Mouse (Mus musculus): ENCODE data around the gene Hexim2. TPM values are rescaled to one million over a fixed set of nuclear protein-coding genes. Genes with fewer than 3 reads are reported as not detected.

Hexim2 gene
- polyA plus RNA-seq, 1 experiment = 12.5 TPM

DNA sequence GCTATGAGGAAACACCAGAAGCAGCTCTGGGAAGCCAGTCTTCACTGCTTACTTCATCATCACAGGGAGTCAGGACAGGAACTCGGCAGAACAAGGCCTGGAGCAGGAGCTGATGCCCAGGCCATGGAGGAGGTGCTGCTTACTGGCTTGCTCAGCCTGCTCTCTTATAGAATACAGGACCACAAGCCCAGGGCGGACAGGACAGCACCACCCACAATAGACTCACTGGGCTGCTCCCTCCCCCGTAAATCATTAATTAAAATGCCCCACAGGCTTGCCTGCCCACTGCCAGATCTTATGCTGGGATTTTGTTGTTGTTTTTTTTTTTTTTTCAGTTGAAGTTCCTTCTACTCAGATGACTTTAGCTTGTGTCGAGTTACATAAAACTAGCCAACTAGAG lies 15.5 kb downstream of the Hexim2 start:
- TF ChIP-seq GATA1 (IDR thresholded peaks at IDR 0.05; ENCODE audit: low read length) = no peak

DNA sequence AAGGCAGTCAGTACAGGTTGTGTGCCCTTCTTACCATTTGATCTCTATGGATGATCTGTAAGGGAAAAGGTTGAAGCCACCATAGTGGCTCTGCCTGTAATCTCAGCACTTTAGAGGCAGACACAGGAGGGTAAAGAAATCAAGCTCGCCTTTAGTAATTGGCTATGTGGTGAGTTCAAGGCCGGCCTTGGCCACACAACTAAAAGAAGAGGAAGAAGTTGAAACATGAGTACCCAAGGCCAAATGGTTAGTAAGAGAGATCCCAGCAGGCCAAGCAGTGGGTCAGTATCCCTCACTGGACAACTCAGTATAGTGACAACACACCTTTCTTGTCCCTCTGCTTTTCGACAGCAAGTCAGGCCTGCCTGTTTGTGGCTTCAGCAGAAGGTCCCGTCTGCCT lies 17.5 kb downstream of the Hexim2 start:
- no peak for TF ChIP-seq GATA1 (IDR thresholded peaks at IDR 0.05; ENCODE audit: low read length)

DNA sequence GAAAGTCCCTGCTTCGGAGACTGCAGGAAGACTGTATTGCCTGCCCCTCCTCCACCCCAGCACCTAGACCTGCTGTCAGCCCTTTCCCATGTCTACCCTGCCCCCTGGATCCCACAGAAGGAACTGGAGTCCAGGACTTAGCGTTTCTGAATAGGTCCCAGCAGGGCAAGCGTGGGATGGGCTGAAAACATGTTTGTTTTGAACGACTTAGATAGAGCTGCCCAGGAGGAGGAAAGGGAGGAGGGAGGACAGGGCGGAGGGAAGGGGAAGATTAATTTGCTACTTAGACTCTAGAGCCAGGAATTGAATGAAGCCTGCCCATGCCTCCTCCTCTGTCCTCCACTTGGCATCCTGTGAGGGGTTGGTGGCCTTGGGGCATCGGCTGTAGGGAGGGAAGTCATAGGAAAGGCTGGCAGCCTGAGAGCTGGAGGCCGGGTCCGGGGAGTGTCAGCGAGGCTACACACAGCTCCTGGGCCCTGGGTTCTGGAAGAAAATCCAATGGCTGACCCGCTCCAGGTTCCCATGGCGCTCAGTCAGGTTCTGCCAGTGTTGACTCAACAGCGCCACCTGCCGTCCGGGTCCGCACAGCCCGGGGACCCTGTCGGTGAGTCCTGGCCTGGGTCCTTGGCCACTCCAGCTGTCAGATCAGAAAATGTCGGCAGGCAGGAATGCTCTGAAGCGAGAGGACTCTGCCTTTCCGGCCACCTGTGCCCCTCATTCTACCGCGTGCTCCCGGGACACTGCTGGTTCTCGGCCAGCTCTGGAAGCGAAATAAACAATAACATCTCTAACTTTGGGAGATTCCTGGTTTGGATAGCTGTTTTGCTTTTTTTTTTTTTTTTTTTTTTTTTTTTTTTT lies 26.6 kb downstream of the Hexim2 start:
- TF ChIP-seq GATA1 (IDR thresholded peaks at IDR 0.05; ENCODE audit: low read length) = no peak

DNA sequence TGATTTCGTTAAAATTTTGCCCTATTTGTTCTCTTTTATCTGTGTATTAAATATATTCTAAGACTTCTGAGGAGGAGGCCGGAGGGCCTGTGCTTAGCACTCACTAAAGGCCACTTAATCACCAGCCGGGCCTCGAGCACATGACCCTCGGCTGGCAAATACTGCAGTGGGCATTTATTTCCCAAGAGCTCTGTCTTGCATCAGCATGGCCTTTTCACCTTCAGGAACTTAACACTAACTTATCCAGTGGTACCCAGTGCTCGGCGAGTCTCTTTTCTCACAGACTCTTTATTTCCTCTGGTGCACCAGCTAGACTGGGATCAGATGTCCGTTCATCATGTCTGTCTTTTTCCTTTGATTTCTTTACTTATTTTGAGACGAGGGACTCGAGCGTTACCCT lies 28.5 kb downstream of the Hexim2 start:
- no peak for TF ChIP-seq GATA1 (IDR thresholded peaks at IDR 0.05; ENCODE audit: low read length)

DNA sequence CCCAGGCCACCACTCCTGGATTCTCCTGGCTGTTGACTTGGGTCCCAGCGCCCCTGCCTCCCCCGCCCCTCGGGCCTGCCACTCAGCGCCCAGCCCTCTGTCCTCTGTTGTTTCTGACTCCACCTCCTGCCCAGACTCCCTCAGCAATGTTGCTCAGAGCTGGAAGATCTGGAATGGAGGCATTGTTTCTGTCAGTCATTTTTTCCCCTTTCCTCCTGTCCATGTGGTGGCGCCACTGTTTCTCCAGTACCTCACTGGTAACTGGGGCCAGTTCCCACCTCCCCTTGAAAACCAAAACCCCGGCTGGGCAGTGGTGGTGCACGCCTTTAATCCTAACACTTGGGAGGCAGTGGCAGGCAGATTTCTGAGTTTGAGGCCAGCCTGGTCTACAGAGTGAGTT lies 29.2 kb downstream of the Hexim2 start:
- TF ChIP-seq GATA1 (IDR thresholded peaks at IDR 0.05; ENCODE audit: low read length) = no peak

DNA sequence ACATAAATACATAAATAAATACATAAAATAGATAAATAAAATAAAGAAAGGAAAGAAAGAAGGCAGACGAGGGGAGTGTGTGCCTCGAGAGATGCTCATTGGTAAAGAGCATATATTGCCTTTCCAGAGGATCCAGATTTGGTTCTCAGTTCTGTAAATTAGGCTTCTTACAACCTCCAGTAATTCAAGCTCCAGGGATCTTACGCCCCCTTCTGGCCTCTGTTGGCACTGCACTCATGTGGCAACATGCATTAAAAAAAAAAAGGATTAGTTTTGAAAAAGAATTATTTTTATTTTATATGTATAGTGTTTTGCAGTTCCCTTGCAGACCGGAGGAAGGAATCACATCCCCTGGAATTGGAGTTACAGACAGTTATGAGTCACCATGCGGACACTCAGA lies 29.9 kb downstream of the Hexim2 start:
- TF ChIP-seq GATA1 (IDR thresholded peaks at IDR 0.05; ENCODE audit: low read length) = no peak

DNA sequence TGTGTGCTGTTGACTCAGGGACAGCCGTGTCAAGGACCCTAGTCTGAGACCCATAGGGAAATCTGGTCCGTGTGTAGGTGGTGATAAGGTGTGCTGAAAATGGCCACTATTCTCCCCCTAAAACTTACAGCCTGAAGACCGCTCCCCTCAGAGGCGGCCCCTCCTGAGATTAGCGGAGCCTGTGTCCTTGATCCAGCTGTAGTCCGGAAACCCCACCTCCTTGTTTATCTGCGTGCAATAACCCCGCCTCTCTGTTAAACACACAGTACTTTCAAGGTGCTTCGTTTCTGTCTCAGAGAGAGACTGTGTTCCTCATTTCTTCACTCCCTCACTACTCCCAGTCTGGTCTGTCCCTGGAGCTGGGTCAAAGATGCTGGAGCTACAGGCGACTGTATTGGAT lies 32.2 kb downstream of the Hexim2 start:
- no peak for TF ChIP-seq GATA1 (IDR thresholded peaks at IDR 0.05; ENCODE audit: low read length)

DNA sequence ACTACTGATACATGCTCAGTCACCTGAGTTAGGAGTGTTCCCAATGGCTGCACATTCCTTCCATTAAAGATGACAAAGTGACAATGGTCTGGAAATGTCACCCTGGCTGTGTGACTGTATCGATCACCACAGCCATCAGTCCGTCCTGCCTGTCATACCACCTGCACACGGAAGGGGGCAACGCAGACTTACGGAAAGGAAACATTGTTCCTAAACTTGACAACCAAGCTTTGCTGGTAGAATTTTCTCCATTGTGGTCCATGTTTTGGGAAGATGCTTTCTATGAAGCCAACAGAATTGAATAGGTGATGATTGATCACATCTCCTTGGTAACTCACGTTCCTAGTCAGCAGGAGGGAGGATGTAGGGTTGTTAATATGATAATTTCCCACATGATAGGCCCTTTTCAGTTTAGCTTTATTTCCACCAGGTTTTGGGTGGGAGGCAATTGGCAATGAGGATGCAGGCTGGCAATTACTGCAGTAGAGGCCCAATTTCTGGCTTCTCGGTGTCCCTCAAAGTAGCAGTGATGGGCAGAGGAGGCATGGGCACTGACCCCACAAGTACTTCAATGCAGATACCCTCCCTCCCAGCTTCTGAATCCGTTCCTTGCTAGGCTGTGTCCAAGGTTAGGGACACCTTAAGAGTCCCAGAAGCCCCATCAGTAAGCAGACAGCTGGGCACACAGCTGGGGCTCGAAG lies 36.6 kb downstream of the Hexim2 start:
- TF ChIP-seq GATA1 (IDR thresholded peaks at IDR 0.05; ENCODE audit: low read length) = no peak

DNA sequence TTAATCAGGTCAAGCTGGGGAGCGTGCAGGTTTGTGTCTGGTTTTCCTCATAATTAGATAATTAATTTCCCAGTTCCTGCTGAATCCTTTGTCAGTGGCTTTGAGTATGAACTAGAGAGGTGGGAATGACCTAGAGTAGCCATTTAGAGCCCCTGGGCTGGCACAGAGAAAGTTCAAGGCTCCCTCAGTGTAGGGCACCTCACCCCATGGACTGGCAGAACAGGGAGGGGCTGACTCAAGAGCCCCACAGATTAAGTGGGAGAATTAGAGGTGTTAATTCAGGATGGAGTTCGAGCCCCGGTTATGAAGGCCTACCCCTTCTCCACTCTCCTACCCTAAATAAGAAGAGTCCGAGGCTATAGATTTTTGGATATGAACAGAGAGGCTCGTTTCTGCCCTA lies 37.4 kb downstream of the Hexim2 start:
- no peak for TF ChIP-seq GATA1 (IDR thresholded peaks at IDR 0.05; ENCODE audit: low read length)

DNA sequence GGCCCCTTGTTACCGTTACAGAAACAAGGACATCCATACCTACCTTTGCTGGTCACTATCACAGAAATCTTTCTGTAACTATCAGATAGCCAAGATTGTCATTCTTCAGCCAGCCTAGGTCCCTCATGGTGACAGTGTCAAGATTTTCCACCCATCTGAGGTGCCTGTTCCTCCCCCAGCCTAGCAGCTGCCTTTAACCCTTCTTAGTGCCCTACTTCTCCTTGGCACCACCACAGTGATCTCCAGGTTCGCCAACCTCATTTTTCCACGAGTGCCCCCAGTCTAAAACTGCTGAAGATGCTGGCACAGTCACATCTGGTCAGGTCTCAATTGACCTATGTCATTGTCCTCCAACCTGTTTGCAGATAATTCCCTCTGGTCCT lies 37.9 kb downstream of the Hexim2 start:
- TF ChIP-seq GATA1 (IDR thresholded peaks at IDR 0.05; ENCODE audit: low read length) = no peak

DNA sequence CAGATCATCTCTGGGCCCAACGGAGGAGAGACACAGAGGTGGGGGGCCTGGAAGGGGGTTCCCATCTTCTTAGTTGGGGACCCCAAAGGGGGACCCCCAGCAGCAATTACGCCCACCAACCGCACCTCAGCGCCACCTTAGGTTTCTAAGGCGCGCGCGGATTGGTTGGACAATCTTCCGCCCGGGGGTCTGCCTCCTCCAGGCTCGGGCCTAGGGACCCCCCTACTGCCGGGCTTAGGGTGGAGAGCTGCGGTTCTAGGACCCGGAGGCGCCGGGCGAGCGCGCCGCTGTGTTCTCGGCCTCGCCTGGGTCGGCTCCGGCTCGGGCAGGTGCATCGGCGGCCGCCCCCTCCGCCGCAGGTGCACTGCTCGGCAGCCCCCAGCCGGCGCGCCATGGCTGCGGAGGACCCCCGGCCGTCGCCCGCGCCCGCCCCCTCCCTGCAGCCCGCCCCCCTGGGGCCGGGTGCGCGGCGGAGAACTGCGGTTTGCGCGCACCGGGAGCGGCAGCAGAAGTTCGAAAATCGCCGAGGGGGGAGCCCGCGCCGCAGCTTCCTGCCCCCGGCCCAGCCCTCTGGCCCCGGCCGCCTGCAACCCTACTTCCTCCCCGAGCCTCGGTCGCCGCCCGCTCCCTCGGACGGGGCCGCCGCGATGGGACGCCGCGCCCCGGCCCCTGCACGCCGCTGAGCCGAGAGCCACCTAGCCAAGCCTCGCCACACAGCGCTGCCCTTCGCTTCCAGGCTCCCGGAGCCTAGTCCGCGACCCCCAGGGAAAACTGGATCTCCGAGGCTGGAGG lies 38.5 kb downstream of the Hexim2 start, which contains the start of gene Fmnl1:
Gene Fmnl1, plus strand, starts transcription at position 614 of the 792 bp plus-strand sequence.
- no peak for TF ChIP-seq GATA1 (IDR thresholded peaks at IDR 0.05; ENCODE audit: low read length)

DNA sequence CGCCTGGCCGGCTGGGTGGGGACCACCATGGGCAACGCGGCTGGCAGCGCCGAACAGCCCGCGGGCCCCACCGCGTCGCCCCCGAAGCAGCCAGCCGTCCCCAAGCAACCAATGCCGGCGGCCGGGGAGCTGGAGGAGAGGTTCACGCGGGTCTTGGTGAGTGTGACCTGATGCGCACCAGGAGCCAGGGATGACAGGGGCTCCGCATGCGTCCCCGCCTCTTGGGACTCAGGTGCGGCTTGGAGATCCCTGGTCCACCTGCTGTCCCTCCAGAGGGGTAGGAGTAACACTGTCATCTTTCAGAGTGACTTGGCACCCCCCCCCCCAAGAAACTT lies 39.0 kb downstream of the Hexim2 start:
- TF ChIP-seq GATA1 (IDR thresholded peaks at IDR 0.05; ENCODE audit: low read length) = no peak

DNA sequence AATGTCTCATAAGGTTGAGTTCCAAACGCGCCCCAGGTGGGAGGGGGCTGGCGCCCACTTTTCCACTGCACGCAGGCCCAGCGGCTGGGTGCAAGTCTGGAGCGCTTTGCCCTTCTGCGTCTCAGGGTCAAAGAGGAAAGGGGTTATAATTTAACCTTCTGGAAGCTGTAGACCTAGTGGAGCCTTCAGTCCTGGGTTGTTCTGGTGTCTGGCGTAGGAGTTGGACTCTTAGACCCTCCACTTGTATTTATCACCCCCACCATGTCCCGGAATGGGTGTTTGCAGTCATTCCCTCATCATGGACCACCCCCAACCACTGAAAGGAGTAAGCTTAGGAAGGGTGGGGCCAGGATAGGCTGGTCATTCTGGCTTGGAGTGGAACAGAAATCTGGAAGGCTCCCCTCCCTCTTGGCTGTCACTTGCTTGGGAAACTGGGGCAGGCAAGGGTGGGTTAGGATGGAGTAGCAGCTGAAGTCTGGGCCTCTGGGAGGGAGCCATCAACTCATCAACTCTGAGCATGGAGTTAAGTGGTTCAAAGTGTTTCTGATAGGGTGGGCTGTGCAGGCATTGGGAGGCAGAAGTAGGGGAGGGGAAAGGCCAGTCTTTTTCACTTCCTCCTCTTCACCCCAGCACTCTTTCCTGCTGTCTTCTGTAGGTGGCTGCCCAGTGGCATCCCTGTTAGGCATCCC lies 39.6 kb downstream of the Hexim2 start:
- TF ChIP-seq GATA1 (IDR thresholded peaks at IDR 0.05; ENCODE audit: low read length) = no peak

DNA sequence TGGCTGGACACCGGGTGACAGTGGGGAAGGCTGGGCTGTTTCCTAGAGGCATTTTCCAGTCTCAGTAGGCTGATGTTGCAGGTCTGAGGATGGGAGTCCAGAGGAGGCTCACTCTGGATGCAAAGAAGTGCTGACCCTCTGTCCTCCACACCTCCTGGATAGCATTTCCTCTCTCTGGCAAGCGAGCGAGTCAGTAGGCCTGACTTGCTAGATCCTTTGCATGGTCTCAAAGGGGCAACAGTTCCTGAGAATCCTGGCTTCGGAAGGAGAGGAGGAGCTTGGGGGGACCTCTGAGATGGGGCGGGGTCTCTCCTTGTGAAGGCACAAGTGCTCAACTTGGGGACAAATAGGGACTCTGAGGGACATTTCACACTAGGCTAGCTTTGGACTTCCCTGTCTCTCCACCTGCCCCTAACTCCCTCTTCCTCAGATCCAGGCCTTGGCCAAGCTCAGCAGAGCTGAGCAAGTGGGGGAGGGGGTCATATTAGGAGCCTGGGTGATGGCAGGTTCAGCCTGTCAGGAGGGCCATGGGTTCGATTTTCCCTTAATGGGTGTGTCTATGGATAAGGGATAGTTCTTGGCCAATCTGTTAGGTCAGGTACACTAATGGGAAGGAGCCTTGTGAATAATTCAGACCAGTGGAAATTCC lies 40.3 kb downstream of the Hexim2 start:
- TF ChIP-seq GATA1 (IDR thresholded peaks at IDR 0.05; ENCODE audit: low read length) = no peak

Data from G1E-ER4 (cell line).